Mouse (Mus musculus) spleen, postnatal 36 days (tissue): ENCODE measurements around the gene Elmo1.

ENCODE experiments used
- DNase-seq, 2 experiments: peaks; one replicate each; pipeline ENCODE4 v3.0.0; 2022; ENCODE audit warnings: low spot score in 2 of 2, mixed read lengths in 1 of 2

Elmo1 gene

DNA sequence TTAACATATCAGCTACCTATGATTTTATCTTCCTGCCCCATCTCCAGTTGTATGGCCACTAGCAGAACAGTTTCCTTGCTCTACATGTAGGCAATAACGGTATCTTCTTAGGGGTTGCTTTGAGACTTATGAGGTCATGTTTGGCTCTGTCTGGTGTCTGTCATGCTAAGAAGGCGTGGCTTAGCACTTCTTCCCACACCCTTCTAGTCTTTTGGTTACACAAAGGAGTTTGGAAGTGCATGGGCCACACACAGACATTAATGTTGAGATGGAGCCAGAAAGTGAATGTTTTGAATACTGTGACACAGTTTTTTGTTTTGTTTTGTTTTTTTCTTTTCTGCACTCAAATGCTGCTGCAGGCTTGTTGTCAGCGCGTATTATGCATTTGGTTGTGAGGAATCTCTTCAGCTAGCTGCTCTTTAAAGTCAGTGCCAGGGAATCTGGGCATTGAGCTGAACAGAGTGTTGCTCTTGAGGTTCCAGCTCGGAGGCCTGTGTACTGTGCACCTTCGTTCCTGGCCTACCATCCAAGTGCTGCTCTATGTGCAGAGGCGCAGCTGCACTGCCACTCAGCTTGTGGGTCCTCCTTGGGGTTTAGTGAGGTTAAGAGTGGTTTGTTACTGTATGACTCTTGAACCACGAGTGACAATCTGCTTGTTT, 31.1 kb downstream of the Elmo1 start:
- no peak for DNase-seq

DNA sequence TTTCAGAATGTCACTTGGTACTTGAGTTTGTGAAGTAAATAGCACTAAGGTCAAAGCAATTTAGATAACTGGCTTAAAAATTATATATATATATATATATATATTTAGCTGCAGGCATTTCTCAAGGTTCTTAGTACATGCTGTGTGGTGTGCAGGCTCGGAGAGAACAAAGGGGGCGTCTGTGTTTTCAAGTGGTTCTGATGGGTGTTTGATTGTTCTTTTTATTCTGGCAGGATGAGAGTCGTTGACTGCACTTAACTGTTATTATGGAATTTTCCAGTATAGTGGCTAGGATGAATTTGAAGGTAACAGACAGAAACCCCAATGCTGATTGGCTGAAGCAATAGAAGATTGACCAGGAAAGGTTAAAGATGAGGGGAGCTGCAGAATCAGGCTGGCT, 33.6 kb downstream of the Elmo1 start:
- no peak for DNase-seq

GRCm38 (mm10) chr13:20124965-20125364, 34.6 kb downstream of the Elmo1 start:
- DNase-seq, result peak; percentile 36 to 40

DNA sequence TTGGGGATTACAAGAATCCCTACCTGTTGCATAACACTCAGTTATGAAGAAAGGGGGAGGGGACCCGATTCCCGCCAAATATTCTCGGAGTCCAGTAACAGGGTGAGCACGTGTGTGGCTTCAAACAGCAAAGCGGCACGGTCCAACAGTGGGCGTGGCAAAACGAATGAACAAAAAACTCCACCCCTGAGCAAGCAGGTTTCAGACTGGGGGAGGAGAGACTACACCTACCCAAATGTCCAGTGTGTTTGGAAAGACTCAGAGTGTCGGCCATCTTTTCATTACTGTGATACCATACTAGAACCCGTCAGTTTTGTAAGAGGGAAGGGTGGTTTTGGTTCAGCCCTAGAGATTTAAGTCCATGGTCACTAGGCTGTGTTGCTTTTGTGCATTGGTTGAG, 35.4 kb downstream of the Elmo1 start:
- no peak for DNase-seq

DNA sequence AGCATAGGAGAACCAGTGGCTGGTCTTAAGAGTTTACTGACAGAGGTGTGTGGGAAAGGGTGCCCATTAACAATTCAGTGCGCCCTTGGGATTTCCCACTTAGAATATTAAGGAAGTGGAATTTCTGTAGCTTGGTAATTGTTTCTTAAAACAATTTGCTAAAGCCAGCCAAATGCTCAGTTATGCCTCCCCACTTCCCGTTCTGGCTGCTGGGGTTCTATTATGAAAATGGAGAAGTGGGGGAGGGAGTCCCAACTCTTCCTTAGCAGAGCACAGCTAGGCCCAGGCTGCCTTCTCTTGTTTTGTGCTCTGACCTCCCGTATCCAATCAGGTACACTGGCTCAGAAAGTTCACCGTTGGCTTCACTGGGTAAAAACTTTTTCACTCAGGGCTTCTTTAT, 37.2 kb downstream of the Elmo1 start:
- DNase-seq, result peak; percentile 61 to 68

DNA sequence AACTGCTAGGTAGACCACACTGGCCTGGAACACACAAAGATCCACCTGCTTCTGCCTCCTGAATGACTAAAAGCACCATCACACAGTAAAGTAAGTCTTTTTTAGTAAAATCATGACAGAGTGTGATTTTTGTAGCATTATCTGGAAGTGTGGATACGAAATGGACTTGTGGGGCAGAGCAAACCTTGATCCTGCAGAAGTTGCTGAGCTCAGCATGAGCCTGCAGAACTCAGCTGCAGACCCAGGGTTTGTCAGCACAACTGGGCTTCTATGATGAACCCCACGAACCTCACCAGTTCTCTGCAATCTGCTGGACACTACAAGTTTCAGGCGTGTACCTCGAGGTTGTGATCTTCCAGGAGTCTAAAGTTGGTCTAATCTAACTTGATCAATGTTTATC, 37.7 kb downstream of the Elmo1 start:
- DNase-seq, result no peak

DNA sequence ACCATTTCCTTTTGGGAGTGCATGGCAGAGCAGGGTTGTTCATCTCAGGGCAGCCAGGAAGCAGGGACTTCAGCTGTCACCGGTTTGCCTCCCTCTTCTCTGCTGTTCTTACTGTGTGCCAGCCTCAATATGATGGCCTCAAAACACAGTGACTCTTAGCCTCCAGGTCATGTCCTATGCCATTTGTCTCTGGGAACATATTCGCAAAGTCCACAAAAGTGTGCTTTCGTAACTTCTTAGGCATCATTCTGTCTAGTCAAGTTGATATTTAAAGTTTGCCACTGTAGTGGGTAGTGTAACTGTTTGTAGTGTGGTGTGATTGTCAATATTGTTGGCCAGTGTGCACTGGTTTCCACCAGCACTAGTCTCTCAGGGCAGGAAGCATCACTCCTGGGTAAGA, 40.3 kb downstream of the Elmo1 start:
- no peak for DNase-seq

DNA sequence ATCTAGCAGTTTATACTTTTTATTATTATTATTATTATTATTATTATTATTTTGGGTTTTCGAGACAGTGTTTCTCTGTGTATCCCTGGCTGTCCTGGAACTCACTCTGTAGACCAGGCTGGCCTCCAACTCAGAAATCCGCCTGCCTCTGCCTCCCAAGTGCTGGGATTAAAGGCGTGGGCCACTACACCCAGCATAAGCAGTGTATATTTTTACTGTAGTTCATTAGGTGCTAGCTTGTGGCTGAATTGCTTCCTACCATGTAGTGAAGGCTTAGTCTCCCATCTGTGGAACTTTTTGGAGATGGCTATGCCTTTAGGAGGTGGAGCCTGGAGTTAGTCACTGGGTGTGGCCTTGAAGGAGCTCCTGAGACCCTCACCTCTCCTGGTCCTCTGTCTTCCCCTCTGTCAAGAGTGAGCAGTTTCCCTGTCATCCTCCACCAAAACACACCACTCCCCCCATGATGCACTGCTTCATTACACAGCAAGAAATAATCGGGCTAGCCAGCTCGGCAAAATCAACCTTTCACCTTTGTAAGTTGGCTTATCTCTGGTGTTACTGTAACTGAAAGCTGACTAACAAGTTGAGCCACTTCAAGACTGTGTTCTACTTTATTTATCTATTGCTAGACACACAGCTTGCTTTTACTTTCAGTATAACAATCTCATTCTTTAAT, 41.1 kb downstream of the Elmo1 start:
- peak; percentile 22 to 64 for DNase-seq

GRCm38 (mm10) chr13:20131998-20132371, 41.6 kb downstream of the Elmo1 start:
- DNase-seq, result no peak

- no peak for DNase-seq
Observed at GRCm38 (mm10) chr13:20133602-20134394, 43.4 kb downstream of the Elmo1 start.

DNA sequence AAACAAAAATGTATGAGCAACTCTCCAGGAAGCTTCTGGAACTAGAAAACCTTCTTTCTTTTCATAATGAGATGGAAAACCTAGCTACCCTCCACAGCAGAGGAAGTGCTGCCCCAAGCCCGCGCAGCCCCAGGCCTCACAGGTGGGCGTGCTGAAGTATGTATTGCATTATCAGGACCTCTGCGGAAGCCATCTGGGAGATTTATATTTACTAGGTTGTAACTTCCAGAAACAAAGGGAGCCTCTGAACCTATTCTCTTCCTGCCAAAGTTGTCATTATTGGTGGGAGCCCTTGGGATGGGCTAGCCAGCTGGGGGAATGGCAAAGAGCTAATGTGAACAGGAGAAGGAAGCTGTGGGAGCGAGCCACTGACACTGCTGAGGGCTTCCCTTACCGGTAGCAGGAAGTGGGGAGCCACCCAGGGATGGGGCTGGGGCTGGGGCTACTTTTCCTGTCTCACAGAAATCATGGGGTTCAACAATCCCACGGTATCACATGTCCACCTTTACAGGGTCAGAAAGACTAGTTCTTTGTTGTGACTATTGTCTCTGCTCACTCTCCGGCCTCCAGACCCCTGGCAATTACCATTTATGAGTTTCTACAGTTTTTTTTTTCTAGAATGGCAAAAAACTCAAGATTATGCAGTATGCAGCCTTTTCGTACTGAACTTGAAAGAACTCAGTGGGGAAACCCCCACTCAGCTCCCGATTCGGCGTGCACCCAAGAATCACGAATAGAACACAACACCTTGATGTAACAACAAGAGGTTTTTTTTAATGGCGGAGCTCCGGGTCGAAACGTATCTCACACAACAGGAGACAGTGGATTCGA, 44.2 kb downstream of the Elmo1 start:
- DNase-seq, result no peak

GRCm38 (mm10) chr13:20136753-20137152, 46.4 kb downstream of the Elmo1 start:
- DNase-seq, result no peak

DNA sequence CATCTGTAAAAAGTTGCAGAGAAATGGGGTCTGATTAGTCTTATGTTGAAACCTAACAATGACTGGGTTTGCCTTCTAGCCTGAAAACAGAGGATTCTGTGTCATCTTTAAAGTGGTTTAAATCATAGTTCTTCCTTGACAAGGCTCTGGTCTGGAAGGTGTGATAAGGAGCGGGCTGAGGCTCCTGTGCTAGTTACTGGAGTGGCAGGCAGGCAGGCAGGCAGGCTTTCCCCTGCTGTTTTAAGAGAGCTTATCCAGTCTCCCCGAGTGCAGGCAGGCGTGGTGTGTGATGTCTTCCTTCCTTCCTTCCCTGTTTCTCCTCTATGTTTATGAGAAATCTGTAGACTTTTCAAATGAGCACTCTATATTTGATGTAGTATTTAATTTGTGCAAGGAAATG, 48.1 kb downstream of the Elmo1 start:
- no peak for DNase-seq

DNA sequence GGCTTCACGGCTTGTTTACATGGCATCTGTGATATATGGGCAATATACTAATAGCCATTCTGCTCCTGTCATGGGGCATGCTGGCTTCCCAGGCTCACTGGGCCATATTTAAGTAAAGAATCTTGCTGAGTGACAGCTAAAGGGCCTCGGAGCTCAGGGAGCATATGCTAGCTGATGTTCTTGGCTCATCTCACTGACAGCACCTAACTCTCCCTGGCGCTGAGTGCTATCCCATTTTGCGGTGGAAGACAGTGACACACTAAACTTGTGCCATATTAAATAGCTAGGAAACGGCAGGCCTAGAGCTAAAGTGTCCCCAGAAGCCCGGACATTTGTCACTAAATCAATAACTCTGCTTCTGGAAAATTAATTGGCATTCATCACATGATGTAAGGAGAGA, 48.7 kb downstream of the Elmo1 start:
- DNase-seq, result no peak

GRCm38 (mm10) chr13:20139825-20140665, 49.6 kb downstream of the Elmo1 start:
- peak; percentile 73 to 78 for DNase-seq

GRCm38 (mm10) chr13:20142637-20143036, 52.2 kb downstream of the Elmo1 start:
- no peak for DNase-seq

DNA sequence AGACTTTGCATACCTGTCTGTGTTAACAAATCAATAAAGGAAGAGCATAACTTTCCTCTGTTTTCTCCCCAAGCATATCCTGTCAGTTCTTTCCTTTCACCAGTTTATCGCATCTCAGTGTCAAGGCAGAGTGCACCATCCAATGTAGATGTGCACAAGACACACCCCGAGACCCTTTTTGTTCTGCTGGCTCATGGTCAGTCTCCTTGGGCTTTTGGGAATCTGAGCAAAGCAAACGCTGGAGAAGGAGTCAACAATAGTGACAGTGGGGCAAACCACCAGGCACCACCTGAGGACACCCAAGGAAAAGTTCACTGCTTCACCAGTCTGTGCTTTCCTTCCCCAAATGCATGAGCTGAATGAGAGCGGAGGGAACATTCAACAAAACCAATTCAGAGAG, 56.5 kb downstream of the Elmo1 start:
- DNase-seq, result no peak

GRCm38 (mm10) chr13:20147736-20148135, 57.3 kb downstream of the Elmo1 start:
- no peak for DNase-seq

GRCm38 (mm10) chr13:20150130-20150835, 59.9 kb downstream of the Elmo1 start:
- DNase-seq, result peak; percentile 59 to 78

- DNase-seq, result peak; percentile 63 to 74
Observed at GRCm38 (mm10) chr13:20151302-20151978, 61.0 kb downstream of the Elmo1 start.
